Mouse (Mus musculus): ENCODE data around the gene Mturn.

- no peak for TF ChIP-seq CTCF (IDR thresholded peaks at IDR 0.05; ENCODE audit: low read depth, low read length)
- TF ChIP-seq GATA2 (IDR thresholded peaks at IDR 0.05; ENCODE audit: borderline replicate concordance, low read depth, low read length) = no peak
Observed at GRCm38 (mm10) chr6:54684085-54684484, 2.7 kb downstream of the Mturn start.
